6 mouse cellular contexts compared by ENCODE assay signal in the genomic region with DNA sequence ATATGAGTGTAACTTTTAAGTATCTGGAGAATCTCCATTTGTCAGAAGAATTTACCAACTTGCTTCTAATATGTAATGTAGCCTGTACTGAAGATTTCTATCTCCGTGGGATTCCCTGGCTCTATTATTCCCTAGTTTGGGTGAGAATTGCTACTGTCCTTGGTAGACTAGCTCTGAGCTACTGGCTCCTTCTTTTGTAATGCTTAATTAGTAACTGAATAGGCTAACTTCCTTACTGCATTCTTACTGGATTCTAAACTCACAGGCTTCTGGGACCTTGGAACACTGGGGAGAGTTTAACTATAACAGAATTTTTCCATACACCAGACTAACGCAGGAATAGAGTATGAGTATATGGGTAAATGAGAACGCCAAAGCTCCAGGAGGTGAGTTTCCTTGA. TPM values are rescaled to one million over a fixed set of nuclear protein-coding genes. Genes with fewer than 3 reads are reported as not detected.
"Had no signal": no experiment of that assay in that cellular context is flagged by ENCODE, and none has a peak within 500 bp of the region (broad histone marks: within the 10 kb centered on the region; RNA-seq: fewer than 3 reads in every experiment).

No protein-coding gene starts in this region.

RNA-seq across cellular contexts. Expression of a gene that starts 34.9 kb away (rescaled TPM):
- polyA plus RNA-seq: neural tube, embryonic 11.5 days; small intestine, adult 2 months had no signal

RNA-seq across cellular contexts. Expression of a gene that starts 42.0 kb away (rescaled TPM):
- polyA plus RNA-seq: lung, embryonic 14.5 days; midbrain, embryonic 10.5 days; neural tube, embryonic 11.5 days; small intestine, adult 2 months; stomach, embryonic 14.5 days; stomach, embryonic 16.5 days had no signal
